Mouse (Mus musculus): ENCODE results near the gene Gtf3c3. TPM values are rescaled to one million over a fixed set of nuclear protein-coding genes. Genes with fewer than 3 reads are reported as not detected.

Gene Gtf3c3
- polyA plus RNA-seq, 1 experiment from 2014 or later = 13.9 TPM

DNA sequence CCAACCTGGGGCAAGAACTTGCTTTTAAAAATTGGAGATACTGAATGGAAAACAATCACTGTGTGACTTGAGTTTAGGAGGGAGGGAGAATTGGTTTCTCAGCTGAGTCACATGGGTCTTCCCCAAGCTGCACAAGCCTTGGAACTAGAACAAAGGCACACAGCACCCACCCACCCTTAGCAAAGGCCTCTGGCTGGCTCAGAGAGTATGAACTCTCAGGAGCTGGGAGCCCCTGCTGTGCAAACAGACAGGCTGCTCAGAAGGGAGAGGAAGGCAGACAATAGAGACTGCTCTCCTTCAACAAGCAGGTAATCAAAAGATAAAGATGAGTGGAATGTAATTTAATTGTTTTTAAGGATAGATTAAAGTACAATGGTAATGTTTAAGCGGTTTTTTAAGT is 54.5 kb downstream of the Gtf3c3 start:
- Histone ChIP-seq H3K27me3 (replicated peaks) (no peaks in the 10 kb centered on the region), H3K4me1 (no peaks in the 10 kb centered on the region), H3K9me3 (replicated peaks) (no peaks in the 10 kb centered on the region), H3K36me3 (0 out of 2 replicates have a peak, but pooled peaks cover 2% of the 10 kb centered on the region), H3K4me2 (no peak overlapping the region), H3K27ac (no peak overlapping the region), H3K9ac (no peak overlapping the region), H3K4me3 (no peak overlapping the region)
- WGBS (ENCODE audit: insufficient replicate concordance) = 41% methylated on average over 1 of the region's 1 CpGs
- ATAC-seq = no peak

DNA sequence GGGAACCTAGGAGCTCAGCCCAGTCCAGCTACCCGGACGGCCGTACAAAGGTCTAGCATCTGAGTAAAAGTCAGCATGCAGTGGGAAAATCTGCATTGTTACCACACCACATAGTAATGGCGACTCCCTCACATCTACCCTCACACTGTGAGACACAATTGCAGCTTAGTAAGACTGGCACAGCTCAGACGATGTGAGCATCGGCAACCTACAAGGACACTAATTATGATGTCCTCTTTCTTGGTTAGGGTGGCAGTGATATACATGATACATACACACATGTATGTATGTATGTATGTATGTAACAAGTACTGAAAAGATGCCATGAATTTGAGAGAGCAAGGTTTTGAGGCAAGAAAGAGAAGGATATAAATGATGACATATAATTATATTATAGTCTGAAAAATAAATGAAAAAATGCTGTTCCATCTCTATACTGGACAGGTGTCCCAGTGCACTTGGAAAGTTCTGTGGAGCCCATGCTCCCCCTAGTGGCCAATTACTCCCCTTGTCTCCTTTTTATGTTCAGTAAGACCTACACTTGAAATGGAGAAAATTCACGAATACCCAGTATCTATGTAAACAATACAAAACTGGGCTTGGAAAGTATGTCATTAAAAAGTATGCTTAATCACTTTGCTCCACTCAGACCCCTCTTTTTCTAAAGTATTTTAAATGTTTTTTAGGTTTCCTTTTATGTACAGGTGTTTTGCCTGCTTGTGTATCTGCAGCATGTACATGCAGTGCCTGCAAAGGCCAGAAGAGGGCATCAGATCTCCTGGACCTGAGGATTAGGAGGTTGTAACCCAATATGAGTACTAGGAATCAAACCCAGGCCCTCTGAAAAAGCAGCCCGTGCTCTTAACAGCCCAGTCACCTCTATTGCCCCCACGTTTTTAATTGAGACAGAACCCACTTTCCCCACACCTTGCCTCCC is 57.5 kb downstream of the Gtf3c3 start:
- WGBS (ENCODE audit: insufficient replicate concordance) = 79% methylated on average over 9 of the region's 9 CpGs
- H3K4me1 ChIP-seq = no peaks in the 10 kb centered on the region
- no peak overlapping the region for H3K27ac ChIP-seq
- no peaks in the 10 kb centered on the region for H3K36me3 ChIP-seq
- H3K9ac ChIP-seq = no peak overlapping the region
- no peak overlapping the region for H3K4me3 ChIP-seq
- no peaks in the 10 kb centered on the region for H3K9me3 ChIP-seq (replicated peaks)
- no peak for ATAC-seq
- H3K27me3 ChIP-seq (replicated peaks) = no peaks in the 10 kb centered on the region
- H3K4me2 ChIP-seq = no peak overlapping the region

DNA sequence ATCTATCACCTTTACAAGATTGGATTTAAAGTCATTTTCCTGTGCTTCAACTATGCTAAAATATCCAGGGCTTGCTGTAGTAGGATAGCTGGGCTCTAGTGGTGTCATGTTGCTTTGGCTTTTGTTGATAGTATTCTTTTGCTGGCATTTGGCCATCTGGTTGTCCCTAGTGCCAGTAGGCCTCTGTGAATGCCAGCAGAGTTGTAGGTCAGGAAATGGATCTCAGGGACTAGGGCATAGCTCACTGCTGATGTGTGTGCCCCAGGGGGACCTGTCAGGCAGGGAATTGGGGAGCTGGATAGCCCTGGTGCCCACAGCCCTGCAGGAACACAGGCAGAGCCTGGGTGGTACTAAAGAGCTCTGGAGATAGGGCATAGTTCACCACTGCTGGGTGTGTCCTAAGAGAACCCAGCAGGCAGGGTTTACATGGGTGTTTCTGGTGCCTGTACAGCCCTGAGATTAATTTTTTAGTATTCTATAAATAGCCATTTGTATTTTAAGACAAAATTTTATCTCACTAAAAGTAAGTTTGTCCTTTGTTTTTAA is 61.2 kb downstream of the Gtf3c3 start:
- ATAC-seq = no peak
- no peak overlapping the region for H3K27ac ChIP-seq
- no peak overlapping the region for H3K4me3 ChIP-seq
- no peaks in the 10 kb centered on the region for H3K9me3 ChIP-seq (replicated peaks)
- H3K4me1 ChIP-seq = no peaks in the 10 kb centered on the region
- no peaks in the 10 kb centered on the region for H3K36me3 ChIP-seq
- H3K9ac ChIP-seq = no peak overlapping the region
- H3K27me3 ChIP-seq (replicated peaks) = no peaks in the 10 kb centered on the region
- no peak overlapping the region for H3K4me2 ChIP-seq

DNA sequence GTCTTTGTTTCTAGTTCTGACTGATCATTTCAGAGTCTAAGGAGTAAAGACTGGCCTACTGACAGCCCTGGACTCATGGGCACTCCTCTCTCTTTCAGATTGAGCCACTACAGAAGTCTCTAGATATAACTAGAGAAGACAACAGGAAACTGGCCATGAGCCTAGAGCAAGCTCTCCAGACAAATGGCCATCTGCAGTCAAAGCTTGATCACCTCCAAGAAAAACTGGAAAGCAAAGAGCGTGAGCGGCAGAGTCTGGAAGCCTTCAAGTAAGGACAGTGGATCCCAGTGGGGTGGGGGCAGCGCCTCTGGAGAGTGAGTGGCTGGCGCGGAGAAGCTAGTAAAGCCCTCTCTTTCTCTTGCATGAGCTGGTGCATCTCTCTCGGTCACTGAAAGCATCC is 82.2 kb downstream of the Gtf3c3 start:
- no peak overlapping the region for H3K4me2 ChIP-seq
- 69% methylated on average over 6 of the region's 6 CpGs for WGBS (ENCODE audit: insufficient replicate concordance)
- no peak overlapping the region for H3K9ac ChIP-seq
- H3K4me3 ChIP-seq = no peak overlapping the region
- H3K36me3 ChIP-seq = no peaks in the 10 kb centered on the region
- H3K27ac ChIP-seq = no peak overlapping the region
- no peaks in the 10 kb centered on the region for H3K9me3 ChIP-seq (replicated peaks)
- ATAC-seq = no peak
- H3K4me1 ChIP-seq = no peaks in the 10 kb centered on the region
- H3K27me3 ChIP-seq (replicated peaks) = no peaks in the 10 kb centered on the region

DNA sequence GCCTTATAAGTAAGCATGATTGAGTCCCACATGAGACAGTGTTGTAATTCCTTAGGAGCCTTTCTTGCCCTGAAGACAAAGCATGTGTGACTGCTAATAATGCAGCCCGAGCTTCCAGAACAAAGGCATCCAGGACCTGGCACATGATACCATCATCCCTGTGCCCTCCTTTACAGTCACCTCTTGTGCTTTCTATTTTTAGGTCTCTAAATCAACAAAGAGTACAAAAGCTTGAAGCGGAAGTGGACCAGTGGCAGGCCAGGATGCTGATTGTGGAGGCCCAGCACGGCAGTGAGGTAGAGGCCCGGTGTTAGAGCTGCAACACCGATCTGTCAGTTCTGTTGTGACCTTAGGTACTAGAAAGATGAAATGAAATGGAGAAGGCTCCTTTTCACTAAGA is 83.3 kb downstream of the Gtf3c3 start:
- H3K4me3 ChIP-seq = no peak overlapping the region
- H3K4me2 ChIP-seq = no peak overlapping the region
- no peak overlapping the region for H3K9ac ChIP-seq
- 79% methylated on average over 5 of the region's 5 CpGs for WGBS (ENCODE audit: insufficient replicate concordance)
- no peak for ATAC-seq
- no peaks in the 10 kb centered on the region for H3K27me3 ChIP-seq (replicated peaks)
- H3K27ac ChIP-seq = no peak overlapping the region
- no peaks in the 10 kb centered on the region for H3K4me1 ChIP-seq
- H3K9me3 ChIP-seq (replicated peaks) = no peaks in the 10 kb centered on the region
- H3K36me3 ChIP-seq = no peaks in the 10 kb centered on the region

DNA sequence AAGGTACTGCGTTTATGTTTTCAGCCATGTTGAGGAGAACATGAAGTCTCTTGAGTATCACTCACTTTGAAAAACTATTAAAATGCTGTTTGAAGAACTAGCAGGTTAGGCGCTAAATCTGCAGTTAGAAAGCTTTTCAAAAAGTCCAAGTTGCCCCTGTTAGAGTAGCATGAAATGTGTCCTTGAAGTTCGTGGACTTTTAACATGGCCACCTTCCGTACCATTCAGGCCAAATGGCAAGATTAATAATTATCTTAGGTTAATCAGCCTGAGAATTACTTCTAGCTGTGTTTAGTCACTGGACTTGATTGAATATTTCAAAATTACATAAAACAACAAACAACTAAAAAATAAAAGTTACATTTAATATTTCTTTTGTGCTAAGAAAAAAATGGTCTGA is 84.0 kb downstream of the Gtf3c3 start:
- H3K36me3 ChIP-seq = no peaks in the 10 kb centered on the region
- no peak overlapping the region for H3K27ac ChIP-seq
- ATAC-seq = no peak
- no peak overlapping the region for H3K9ac ChIP-seq
- no peak overlapping the region for H3K4me3 ChIP-seq
- WGBS (ENCODE audit: insufficient replicate concordance) = 82% methylated on average over 4 of the region's 4 CpGs
- H3K4me1 ChIP-seq = no peaks in the 10 kb centered on the region
- H3K4me2 ChIP-seq = no peak overlapping the region
- no peaks in the 10 kb centered on the region for H3K9me3 ChIP-seq (replicated peaks)
- H3K27me3 ChIP-seq (replicated peaks) = no peaks in the 10 kb centered on the region

Other genes starting within 250 kb of the Gtf3c3 start
- 0.99 and 1.3 TPM in 2 replicates for gene Hecw2, start 243.8 kb downstream of the Gtf3c3 start, polyA plus RNA-seq (2016; fragmentation: Nextera tagmentation; extraction: Ambion mirVana)
- gene Ccdc150, start 188.3 kb downstream of the Gtf3c3 start, polyA plus RNA-seq (2016; fragmentation: Nextera tagmentation; extraction: Ambion mirVana) = 0.42 and 0.44 TPM in 2 replicates
- gene Pgap1, start 118.7 kb upstream of the Gtf3c3 start, polyA plus RNA-seq (2016; fragmentation: Nextera tagmentation; extraction: Ambion mirVana) = 1.3 and 1.7 TPM in 2 replicates

Measured in liver, embryonic 12.5 days (tissue).